Mouse (Mus musculus) left cerebral cortex, adult 9 months (tissue): ENCODE measurements around the gene Kctd17.

Experiments
- DNase-seq, 2 experiments: peaks; one replicate each; pipeline ENCODE4 v3.0.0; 2022; ENCODE audit warnings: low spot score in 2 of 2

The Kctd17 gene

DNA sequence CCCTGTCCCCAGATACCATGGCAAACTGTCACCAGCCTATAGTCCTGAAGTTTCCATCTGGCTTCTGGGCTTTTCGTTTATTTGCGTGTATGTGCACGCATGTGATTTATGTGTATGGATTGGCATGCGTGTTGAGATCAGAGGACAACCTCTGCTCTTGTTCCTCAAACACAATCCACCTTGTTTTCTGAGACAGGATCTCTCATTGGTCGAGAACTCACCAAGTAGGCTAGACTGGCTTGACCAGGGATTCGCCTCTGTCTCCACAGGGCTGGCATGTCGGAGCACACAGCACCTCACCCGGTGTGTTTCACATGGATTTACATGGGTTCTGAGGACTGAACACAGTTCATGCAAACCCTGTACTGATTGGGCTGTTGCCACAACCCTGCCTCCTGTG is 14.2 kb upstream of the Kctd17 start:
- DNase-seq, result no peak

GRCm38 (mm10) chr15:78416937-78417336 is 11.4 kb upstream of the Kctd17 start:
- DNase-seq, result no peak

- DNase-seq, result no peak
Observed at GRCm38 (mm10) chr15:78420395-78420794, 8.0 kb upstream of the Kctd17 start.

DNA sequence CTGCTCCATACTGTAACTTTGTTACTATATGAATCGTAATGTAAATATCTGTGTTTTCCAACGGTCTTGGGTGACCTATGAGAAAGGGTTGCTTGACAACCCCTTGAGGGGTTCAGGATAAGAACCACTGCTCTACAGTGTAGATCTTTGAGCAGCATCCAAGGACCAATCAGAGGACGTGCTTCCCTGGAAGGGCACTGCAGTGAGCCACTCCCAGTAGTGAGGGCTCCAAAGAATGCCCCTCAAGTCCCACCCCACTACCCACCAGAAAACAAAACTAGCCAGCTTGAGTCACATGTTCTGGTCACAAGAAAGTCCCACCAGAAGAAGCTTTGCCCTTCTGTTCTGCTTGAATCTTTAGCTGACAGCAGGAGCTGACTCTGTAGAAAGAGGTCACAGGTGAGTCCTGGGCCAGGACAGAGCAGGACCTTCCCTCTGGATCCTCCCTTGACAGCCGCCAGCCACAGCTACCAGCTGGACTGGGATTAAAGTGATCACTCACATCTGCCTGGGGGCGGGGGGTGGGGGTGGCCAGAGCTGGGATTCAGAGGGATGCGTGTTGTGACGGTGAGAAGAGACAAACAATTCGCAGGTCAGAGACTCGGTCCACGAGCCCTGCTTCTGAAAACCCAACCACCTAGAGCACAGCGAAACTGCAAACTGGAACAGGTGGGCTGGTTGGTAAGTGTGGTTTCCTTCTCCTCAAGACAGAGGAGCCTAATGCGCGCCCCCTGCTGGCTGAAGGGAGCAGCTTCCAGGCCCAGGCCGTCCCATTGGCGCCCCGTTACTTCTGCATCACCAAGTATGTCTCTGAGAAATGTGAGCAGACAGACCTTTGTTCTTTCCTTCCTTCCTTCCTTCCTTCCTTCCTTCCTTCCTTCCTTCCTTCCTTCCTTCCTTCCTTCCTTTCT is 6.1 kb upstream of the Kctd17 start:
- DNase-seq, result peak in 1 of 2 experiments; percentile 86

DNA sequence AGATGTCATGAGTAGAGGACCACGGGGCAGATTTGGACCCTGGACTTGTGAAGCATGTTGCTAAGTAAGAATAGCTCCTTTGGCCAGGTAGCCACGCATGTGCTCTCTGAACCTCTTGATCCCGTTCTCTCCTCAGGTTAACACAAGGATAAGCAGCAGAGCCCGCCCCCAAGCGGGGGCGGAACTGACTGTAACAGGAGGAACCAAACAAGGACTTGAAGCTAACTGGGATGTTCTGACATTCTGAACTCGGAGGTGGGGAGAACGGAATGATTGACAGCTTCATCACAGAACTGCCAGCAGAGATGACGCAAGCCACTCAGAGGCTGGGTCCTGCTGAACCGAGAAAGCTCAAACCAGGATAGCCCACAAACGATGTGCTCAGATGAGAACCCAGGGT is 3.9 kb upstream of the Kctd17 start:
- DNase-seq, result no peak

GRCm38 (mm10) chr15:78425230-78425629 is 3.1 kb upstream of the Kctd17 start:
- no peak for DNase-seq

GRCm38 (mm10) chr15:78429139-78429459 is 735 bp downstream of the Kctd17 start:
- DNase-seq, result no peak

GRCm38 (mm10) chr15:78429871-78430622 is 1.7 kb downstream of the Kctd17 start:
- no peak for DNase-seq

GRCm38 (mm10) chr15:78430874-78431273 is 2.5 kb downstream of the Kctd17 start:
- no peak for DNase-seq

- DNase-seq, result no peak
Observed at GRCm38 (mm10) chr15:78431541-78432121, 3.3 kb downstream of the Kctd17 start.

DNA sequence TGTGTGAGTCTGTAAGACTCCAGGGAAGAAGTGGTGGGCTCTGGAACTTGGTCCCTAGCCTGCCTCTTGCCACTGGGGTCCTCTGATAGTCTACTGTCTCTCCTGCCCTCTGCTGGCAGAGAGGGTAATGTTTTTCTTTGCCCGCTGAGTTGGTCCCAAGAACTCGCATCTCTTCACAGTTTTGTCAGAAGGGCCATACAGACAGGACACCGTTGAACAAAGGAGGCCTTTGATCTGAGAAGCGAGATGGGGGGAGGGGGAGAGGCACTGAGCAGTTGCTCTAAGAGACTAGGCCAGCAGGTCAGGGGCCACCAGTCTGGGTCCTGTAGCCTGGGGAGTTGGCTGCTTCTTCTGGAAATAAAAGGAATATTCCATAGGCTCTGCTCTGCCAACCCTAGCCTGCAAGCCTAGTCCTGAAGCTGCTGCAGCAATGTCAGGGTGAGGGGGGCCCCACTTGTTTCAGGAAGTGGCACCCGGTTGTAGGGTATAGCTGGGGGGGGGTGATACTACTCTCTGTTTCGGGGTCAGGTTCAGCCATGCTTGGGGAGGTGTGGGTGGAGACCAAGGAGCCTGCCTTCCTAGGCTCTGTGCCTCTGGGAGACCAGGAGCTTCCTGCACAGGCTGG is 6.6 kb downstream of the Kctd17 start:
- peak in 1 of 2 experiments; percentile 72 for DNase-seq

- peak in 1 of 2 experiments; percentile 25 for DNase-seq
Observed at GRCm38 (mm10) chr15:78435681-78436080, 7.3 kb downstream of the Kctd17 start.

- peak; percentile 88 to 92 for DNase-seq
Observed at GRCm38 (mm10) chr15:78436380-78437192, 8.2 kb downstream of the Kctd17 start.

DNA sequence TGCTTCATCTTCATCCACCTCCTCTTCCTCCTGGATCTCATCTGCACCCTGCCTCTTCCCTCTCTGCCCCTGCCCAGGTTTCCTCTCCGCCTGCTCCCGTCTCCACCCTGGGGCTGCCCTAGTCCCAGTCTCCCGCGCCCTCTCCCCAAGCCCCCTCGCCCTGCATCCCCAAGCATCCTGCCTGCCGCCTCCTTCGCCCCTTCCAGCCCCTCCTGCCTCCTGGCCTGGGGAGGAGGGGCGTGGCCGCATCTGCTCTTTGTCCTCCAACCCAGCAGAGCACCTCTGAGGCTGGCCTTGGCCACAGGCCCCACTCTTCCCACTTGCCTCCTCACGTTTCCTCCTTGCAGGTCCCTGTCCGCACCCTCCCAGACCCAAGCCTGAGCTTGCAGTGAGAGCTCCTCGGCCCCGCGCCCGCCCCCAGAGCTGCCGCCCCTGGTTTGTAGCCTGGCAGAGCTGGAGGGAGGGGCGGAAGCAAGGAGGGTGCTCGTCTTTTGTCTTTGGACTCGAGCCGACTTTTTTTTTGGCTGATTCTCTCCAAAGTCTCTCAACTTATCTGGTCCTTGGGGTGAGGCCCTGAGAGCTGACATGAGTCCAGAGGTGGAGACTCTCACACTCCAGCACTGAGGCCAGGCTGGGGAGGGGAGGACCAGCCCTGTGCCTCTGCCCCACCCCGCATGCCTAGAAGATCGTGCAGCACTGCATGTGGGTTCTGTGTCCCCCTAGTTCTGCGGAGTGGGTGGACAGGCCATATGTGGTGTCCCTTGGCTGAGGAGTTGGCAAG is 9.1 kb downstream of the Kctd17 start:
- peak in 1 of 2 experiments; percentile 73 for DNase-seq

GRCm38 (mm10) chr15:78438018-78438394 is 9.6 kb downstream of the Kctd17 start:
- DNase-seq, result no peak

DNA sequence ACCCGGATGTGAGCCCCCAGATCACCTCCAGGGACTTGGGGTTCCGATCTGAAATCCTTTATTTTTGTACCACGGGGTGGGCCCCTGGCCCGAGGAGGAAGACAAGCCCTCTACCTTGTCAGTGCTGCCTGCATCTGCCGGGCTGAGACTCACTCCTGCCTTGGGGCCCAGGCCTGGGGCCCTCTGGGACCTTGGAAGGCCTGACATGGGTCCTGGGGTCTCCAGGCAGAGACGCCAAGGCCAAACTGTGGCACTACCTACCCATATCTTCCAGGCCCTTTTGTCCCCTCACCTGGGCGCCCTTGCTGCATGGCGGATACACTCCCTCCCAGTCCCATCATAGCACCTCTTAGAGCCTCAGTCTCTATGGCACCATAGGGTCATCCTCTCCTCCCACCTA is 10.1 kb downstream of the Kctd17 start:
- DNase-seq, result no peak

DNA sequence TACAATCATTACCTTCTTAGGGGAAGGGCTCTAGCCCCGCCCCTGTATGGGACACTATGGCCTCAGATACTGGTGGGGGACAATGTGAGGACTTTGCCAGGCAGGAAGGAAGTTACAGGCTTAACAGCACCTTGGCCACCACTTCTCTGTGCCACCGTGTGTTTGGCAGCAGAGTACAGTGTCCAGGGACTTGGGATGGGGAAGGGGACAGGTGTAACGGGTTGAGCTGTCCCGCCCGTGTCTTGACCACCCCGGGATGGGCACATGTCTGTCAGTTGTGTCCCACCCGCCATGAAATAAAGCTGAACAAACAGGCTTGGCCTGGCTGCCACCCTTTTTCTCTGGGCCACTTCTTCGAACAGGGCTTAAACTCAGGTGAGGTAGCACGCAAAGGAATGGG is 10.6 kb downstream of the Kctd17 start:
- DNase-seq, result no peak

GRCm38 (mm10) chr15:78442231-78442630 is 13.9 kb downstream of the Kctd17 start:
- no peak for DNase-seq

GRCm38 (mm10) chr15:78443857-78444256 is 15.5 kb downstream of the Kctd17 start:
- no peak for DNase-seq

DNA sequence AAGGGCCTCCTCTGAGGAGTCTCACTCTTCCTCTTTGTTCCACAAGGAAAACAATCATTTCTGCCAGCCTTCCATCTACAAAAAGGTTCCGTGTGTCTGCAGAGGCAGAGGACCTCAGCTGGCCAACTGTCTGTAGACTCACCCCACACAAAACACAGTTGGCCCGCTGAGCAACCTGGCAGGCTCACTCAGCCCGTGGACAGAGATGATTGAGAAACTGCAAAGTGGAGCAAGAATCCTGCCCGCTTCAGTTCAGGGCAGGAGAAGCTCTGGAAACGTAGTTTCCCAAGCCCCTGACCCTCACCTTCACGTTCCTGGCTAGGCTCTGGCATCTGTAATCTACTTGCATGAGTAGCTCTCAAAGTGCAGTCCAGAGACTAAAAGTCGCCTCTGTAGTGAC is 18.8 kb downstream of the Kctd17 start:
- DNase-seq, result no peak
